ENCODE assay signal across 24 mouse cellular contexts in genomic region chr6:92345151-92345550, GRCm38 (mm10).
DNase-seq lines count a peak whose midpoint lies in the region; ATAC-seq lines count a peak whose summit lies in the region.
"Had no signal": no experiment of that assay in that cellular context is flagged by ENCODE, and none has a peak within 500 bp of the region (broad histone marks: within the 10 kb centered on the region; RNA-seq: fewer than 3 reads in every experiment).

No protein-coding gene starts in this region.

- peak; percentile 40 for ATAC-seq in frontal cortex, adult (ENCODE audit: low TSS enrichment)
- ATAC-seq: forebrain, embryonic 15.5 days; intestine, embryonic 16.5 days had no signal

- no peak for DNase-seq in frontal cortex, postnatal 25 days (ENCODE audit: low spot score in 2 of 2)
- peak; percentile 24 to 35 for DNase-seq in left cerebral cortex, adult 18-20 months (ENCODE audit: low spot score in 2 of 2)
- DNase-seq in left cerebral cortex, postnatal 4 days = no peak
- peak; percentile 27 to 35 for DNase-seq in right cerebral cortex, adult 2 months (ENCODE audit: low spot score in 2 of 2)
- DNase-seq in right cerebral cortex, postnatal 4 days = no peak
- no peak for DNase-seq in cerebellum, postnatal 4 days (ENCODE audit: low spot score in 2 of 2)
- DNase-seq: adrenal gland, postnatal 36 days; cerebellum, adult 8-10 months; cerebellum, postnatal 25 days; embryo, embryonic 11 days; gastrocnemius, postnatal 25 days; heart, adult 18-20 months; heart, postnatal 4 days; kidney, adult 9 months; kidney, postnatal 10 days; liver, embryonic 13.5 days; lung, adult 18-20 months; lung, postnatal 14 days; midbrain, embryonic 14.5 days; thymus, adult 2 months; thymus, postnatal 4 days had no signal

- intact Hi-C loops in left cerebral cortex, postnatal 4 days (cut with DNase I) = no loop called here

Comparison
In these comparisons a context has a peak if more than half of its experiments do, and no peak if none do; other contexts are left out.
1. DNase-seq: peak in left cerebral cortex, adult 18-20 months (2 of 2) and right cerebral cortex, adult 2 months (2 of 2); none in frontal cortex, postnatal 25 days (0 of 2), left cerebral cortex, postnatal 4 days (single experiment), right cerebral cortex, postnatal 4 days (single experiment) and cerebellum, postnatal 4 days (0 of 2).